Comparison of ENCODE assay signal across 7 mouse cellular contexts in the genomic region with DNA sequence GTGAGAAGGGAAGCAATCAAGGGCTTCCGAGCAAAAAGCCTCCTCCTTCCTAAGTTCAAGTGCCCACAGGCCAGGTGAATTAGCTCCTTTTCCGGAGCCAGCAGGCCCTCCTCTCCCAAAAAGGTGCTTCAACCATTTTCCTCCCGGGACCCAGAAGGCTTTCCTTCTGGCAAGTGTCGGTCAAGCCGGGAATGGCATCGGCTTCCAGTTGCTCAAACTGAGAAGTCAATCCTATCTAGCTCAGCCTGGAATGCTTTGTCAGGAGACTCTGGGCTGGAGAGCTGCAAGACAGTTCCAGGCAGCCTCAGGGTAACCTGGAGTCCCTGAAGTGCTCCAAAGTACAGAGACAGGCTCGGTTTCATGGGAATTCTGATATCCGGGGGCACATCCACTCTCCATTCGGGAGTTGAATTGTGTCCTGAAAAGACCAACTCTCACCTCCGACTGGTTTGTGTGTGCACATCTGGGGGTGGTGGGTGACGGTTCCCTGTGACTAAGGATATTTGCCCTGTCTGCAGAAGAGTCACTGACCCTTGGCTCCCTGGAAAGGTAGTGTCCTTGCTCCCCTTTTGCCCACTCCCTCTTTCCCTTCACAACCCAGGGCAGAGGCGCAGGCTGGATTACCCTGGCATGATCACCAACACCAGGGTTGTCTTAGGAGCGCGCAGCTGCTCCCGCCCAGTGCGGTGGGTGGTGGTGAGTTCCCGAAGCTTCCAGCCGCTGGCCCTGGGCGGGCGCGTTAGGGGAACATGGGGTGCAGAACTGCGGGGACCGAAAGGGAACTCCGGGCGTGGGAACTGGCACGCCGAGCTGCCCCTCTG. TPM values are rescaled to one million over a fixed set of nuclear protein-coding genes. Genes with fewer than 3 reads are reported as not detected.
DNase-seq lines count a peak whose midpoint lies in the region; ATAC-seq and TF ChIP-seq lines count a peak whose summit lies in the region.

No protein-coding gene starts in this region.

- H3K9ac ChIP-seq in lung, embryonic 14.5 days, result no peak overlapping the region
- H3K9ac ChIP-seq in embryonic facial prominence, embryonic 12.5 days, result peak overlapping the region; percentile 31; the same call in 1 of the 2 replicates
- H3K9ac ChIP-seq in hindbrain, embryonic 13.5 days, result peak overlapping the region; percentile 83
- no peak overlapping the region for H3K9ac ChIP-seq in liver, adult 2 months (ENCODE audit: low read depth, low read length)

- WGBS in lung, embryonic 14.5 days, result 6% methylated on average over 27 of the region's 27 CpGs
- 6% methylated on average over 24 of the region's 27 CpGs for WGBS in embryonic facial prominence, embryonic 12.5 days
- WGBS in hindbrain, embryonic 13.5 days, result 12% methylated on average over 27 of the region's 27 CpGs
- WGBS in liver, adult 2 months, result 49% methylated on average over 27 of the region's 27 CpGs
- WGBS in olfactory bulb, adult 2 months, result 14% methylated on average over 27 of the region's 27 CpGs

- H3K27ac ChIP-seq in lung, embryonic 14.5 days (ENCODE audit: low read depth), result no peak overlapping the region
- no peak overlapping the region for H3K27ac ChIP-seq in embryonic facial prominence, embryonic 12.5 days
- peak overlapping the region; percentile 84 for H3K27ac ChIP-seq in hindbrain, embryonic 13.5 days
- no peak overlapping the region for H3K27ac ChIP-seq in liver, adult 2 months (replicated peaks; ENCODE audit: insufficient read depth, low read depth, low read length)
- peak overlapping the region; percentile 90 for H3K27ac ChIP-seq in olfactory bulb, adult 2 months (ENCODE audit: insufficient read depth, low read depth, low read length)

- H3K4me3 ChIP-seq in lung, embryonic 14.5 days (ENCODE audit: low read depth, low read length), result peak overlapping the region; percentile 49
- H3K4me3 ChIP-seq in embryonic facial prominence, embryonic 12.5 days, result peak overlapping the region; percentile 50
- peak overlapping the region; percentile 70 for H3K4me3 ChIP-seq in hindbrain, embryonic 13.5 days
- peak overlapping the region; percentile 46; the same call in 1 of the 2 replicates for H3K4me3 ChIP-seq in liver, adult 2 months (ENCODE audit: insufficient read depth, low read depth, low read length)
- H3K4me3 ChIP-seq in olfactory bulb, adult 2 months (ENCODE audit: insufficient read depth, low read depth, low read length), result peak overlapping the region; percentile 96

- peak overlapping the region; percentile 77 for H3K4me2 ChIP-seq in lung, embryonic 14.5 days
- H3K4me2 ChIP-seq in embryonic facial prominence, embryonic 12.5 days (replicated peaks), result peak overlapping the region; percentile 71
- peak overlapping the region; percentile 89 for H3K4me2 ChIP-seq in hindbrain, embryonic 13.5 days

- no peaks in the 10 kb centered on the region for H3K79me2 ChIP-seq in liver, adult 2 months (ENCODE audit: control insufficient read depth, insufficient read depth, low read length)

- H3K9me3 ChIP-seq in lung, embryonic 14.5 days (ENCODE audit: low read depth, low read length), result no peaks in the 10 kb centered on the region
- no peaks in the 10 kb centered on the region for H3K9me3 ChIP-seq in embryonic facial prominence, embryonic 12.5 days
- no peaks in the 10 kb centered on the region for H3K9me3 ChIP-seq in hindbrain, embryonic 13.5 days

- TF ChIP-seq POLR2A in liver, adult 2 months (IDR thresholded peaks at IDR 0.05; ENCODE audit: extremely low read depth, insufficient read depth, low read length), result no peak
- no peak for TF ChIP-seq POLR2A in olfactory bulb, adult 2 months (IDR thresholded peaks at IDR 0.05; ENCODE audit: insufficient read depth, low read depth, low read length)

- no peaks in the 10 kb centered on the region for H3K36me3 ChIP-seq in lung, embryonic 14.5 days (ENCODE audit: insufficient read depth)
- no peaks in the 10 kb centered on the region for H3K36me3 ChIP-seq in embryonic facial prominence, embryonic 12.5 days
- peaks cover 2% of the 10 kb centered on the region; the same call in 1 of the 2 replicates for H3K36me3 ChIP-seq in hindbrain, embryonic 13.5 days
- no peaks in the 10 kb centered on the region for H3K36me3 ChIP-seq in liver, adult 2 months (ENCODE audit: control insufficient read depth, insufficient read depth, low read length)

- TF ChIP-seq CTCF in lung, embryonic 14.5 days (IDR thresholded peaks at IDR 0.05; ENCODE audit: low read depth), result no peak
- no peak for TF ChIP-seq CTCF in liver, adult 2 months (IDR thresholded peaks at IDR 0.05; ENCODE audit: low read depth, low read length)
- TF ChIP-seq CTCF in olfactory bulb, adult 2 months (IDR thresholded peaks at IDR 0.05; ENCODE audit: insufficient read depth, low read depth, low read length), result no peak; the same call in 1 of the 2 replicates

- H3K4me1 ChIP-seq in lung, embryonic 14.5 days (ENCODE audit: insufficient read depth), result no peaks in the 10 kb centered on the region
- 0 out of 2 replicates have a peak, but pooled peaks cover 12% of the 10 kb centered on the region for H3K4me1 ChIP-seq in embryonic facial prominence, embryonic 12.5 days
- H3K4me1 ChIP-seq in hindbrain, embryonic 13.5 days (replicated peaks), result peaks cover 35% of the 10 kb centered on the region
- H3K4me1 ChIP-seq in liver, adult 2 months (ENCODE audit: control insufficient read depth, insufficient read depth, low read length), result 0 out of 2 replicates have a peak, but pooled peaks cover 5% of the 10 kb centered on the region
- peaks cover 17% of the 10 kb centered on the region for H3K4me1 ChIP-seq in olfactory bulb, adult 2 months (ENCODE audit: control insufficient read depth, insufficient read depth, low read length)

- no peak; the same call in 1 of the 2 replicates for ATAC-seq in lung, embryonic 14.5 days (ENCODE audit: insufficient read depth)
- no peak for ATAC-seq in embryonic facial prominence, embryonic 12.5 days (ENCODE audit: insufficient number of reproducible peaks, insufficient read depth, low FRiP score, low TSS enrichment)
- ATAC-seq in hindbrain, embryonic 13.5 days (ENCODE audit: low FRiP score), result no peak

- peaks cover 32% of the 10 kb centered on the region for H3K27me3 ChIP-seq in lung, embryonic 14.5 days (ENCODE audit: insufficient read depth, low read length)
- H3K27me3 ChIP-seq in embryonic facial prominence, embryonic 12.5 days, result peaks cover 33% of the 10 kb centered on the region
- peaks cover 10% of the 10 kb centered on the region; the same call in 1 of the 2 replicates for H3K27me3 ChIP-seq in hindbrain, embryonic 13.5 days
- H3K27me3 ChIP-seq in liver, adult 2 months (ENCODE audit: control insufficient read depth, insufficient read depth, low read length), result peaks cover 6% of the 10 kb centered on the region; the same call in 1 of the 2 replicates

- peak; percentile 15 for DNase-seq in lung, embryonic 14.5 days
- no peak for DNase-seq in lung, postnatal 14 days
- DNase-seq in liver, adult 2 months (ENCODE audit: extremely low read depth, low read depth, low spot score), result no peak
- no peak for DNase-seq in Muller cell, postnatal 12 days (ENCODE audit: inconsistent ontology term)

RNA-seq across cellular contexts. Expression of a gene that starts 2.6 kb away (rescaled TPM):
- 2.8 and 3.0 TPM in 2 replicates for polyA plus RNA-seq in lung, embryonic 14.5 days (2014; fragmentation: Nextera tagmentation; extraction: Ambion mirVana)
- 17.6 and 19.2 TPM in 2 replicates for polyA plus RNA-seq in embryonic facial prominence, embryonic 12.5 days (2016; fragmentation: Nextera tagmentation; extraction: Ambion mirVana)
- polyA plus RNA-seq in hindbrain, embryonic 13.5 days (2015; fragmentation: Nextera tagmentation; extraction: Ambion mirVana), result 75.9 and 76.0 TPM in 2 replicates
- total RNA-seq in liver, adult 2 months (2014; rRNA removed), result 1.2 and 1.6 TPM in 2 replicates
- polyA plus RNA-seq in liver, adult 2 months (2012; rRNA removed), result 0.67 and 1.0 TPM in 2 replicates
- not detected in 2 replicates for polyA plus RNA-seq in olfactory bulb, adult 2 months (2012; ENCODE audit: insufficient read depth, insufficient read length, low replicate concordance, missing spikeins)

Comparison
In these comparisons a context has a peak if more than half of its experiments do, and no peak if none do; other contexts are left out.
1. H3K27ac ChIP-seq: peak in hindbrain, embryonic 13.5 days (single experiment) and olfactory bulb, adult 2 months (single experiment); none in lung, embryonic 14.5 days (single experiment), embryonic facial prominence, embryonic 12.5 days (single experiment) and liver, adult 2 months (single experiment).
2. H3K4me3 ChIP-seq: peak in every context shown above with its lines; median percentile 96 in olfactory bulb, adult 2 months; 70 in hindbrain, embryonic 13.5 days; 50 in embryonic facial prominence, embryonic 12.5 days; 49 in lung, embryonic 14.5 days; 46 in liver, adult 2 months.
3. H3K9ac ChIP-seq: peak in embryonic facial prominence, embryonic 12.5 days (single experiment) and hindbrain, embryonic 13.5 days (single experiment); none in lung, embryonic 14.5 days (single experiment) and liver, adult 2 months (single experiment).
4. Peak in every context shown above with its lines, with median percentiles within 50 percentile points of each other: H3K4me2 ChIP-seq.